Mouse (Mus musculus): ENCODE measurements around the gene Zfp712.

GRCm38 (mm10) chr13:67072786-67073185 is 11.8 kb upstream of the Zfp712 start:
- TF ChIP-seq CTCF (IDR thresholded peaks at IDR 0.05; ENCODE audit: borderline replicate concordance, control insufficient read depth, extremely low read depth, insufficient read depth, low read length, poor library complexity) (no peak), POLR2A (IDR thresholded peaks at IDR 0.05; ENCODE audit: control insufficient read depth, extremely low read depth, insufficient read depth, low read length, poor library complexity) (no peak)
